ENCODE assay signal across 8 mouse cellular contexts in the genomic region with DNA sequence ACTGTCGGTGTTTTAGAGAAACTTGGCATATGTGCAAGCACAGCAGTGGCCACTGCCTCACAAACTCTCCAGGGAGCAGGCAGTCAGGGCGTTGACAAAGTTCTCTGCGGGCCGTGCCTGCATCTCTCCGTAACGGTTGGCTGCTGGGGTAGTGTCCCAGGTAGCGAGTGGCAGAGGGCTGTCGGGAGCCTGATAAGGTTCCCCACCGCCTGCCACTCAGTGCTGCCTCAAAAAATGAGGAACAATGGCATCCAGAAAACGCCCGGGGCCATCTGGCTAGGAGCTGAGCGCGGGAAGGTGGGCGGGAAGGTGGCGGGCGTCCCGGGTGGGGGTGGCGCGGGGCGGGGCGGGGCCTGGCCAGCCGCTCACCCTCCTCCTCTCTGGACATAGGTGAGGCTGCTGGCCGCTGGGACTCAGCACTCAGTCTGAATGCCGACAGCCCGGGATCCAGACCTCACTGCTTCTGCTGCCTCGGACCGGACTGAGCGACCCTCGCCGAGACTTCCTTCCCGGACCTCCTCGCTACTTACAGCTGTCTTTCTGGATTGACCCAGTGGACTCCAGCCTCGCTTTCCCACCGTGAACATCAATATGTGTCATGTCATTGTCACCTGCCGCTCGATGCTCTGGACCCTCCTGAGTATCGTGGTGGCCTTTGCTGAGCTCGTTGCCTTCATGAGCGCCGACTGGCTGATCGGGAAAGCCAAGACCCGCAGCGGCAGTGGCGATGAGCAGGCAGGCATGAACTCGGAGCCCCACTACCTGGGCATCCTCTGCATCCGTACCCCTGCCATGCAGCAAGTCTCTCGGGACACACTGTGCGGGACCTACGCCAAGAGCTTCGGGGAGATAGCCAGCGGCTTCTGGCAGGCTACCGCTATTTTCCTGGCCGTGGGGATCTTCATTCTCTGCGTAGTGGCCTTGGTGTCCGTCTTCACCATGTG.
DNase-seq lines count a peak whose midpoint lies in the region; ATAC-seq and TF ChIP-seq lines count a peak whose summit lies in the region.

No protein-coding gene starts in this region.

- TF ChIP-seq CTCF in lung, adult 2 months (IDR thresholded peaks at IDR 0.05; ENCODE audit: insufficient read depth, low read length): no peak

- no peaks in the 10 kb centered on the region for H3K36me3 ChIP-seq in forebrain, embryonic 15.5 days
- H3K36me3 ChIP-seq in hindbrain, embryonic 12.5 days: no peaks in the 10 kb centered on the region

- peak; percentile 31; the same call in 1 of the 2 replicates for ATAC-seq in forebrain, embryonic 15.5 days (replicated peaks)
- ATAC-seq in hindbrain, embryonic 12.5 days (ENCODE audit: low FRiP score): 0 out of 2 replicates have a peak, but pooled peaks have one; percentile 46

- H3K4me2 ChIP-seq in forebrain, embryonic 15.5 days (replicated peaks): peak overlapping the region; percentile 96
- H3K4me2 ChIP-seq in hindbrain, embryonic 12.5 days (replicated peaks): peak overlapping the region; percentile 95

- no peaks in the 10 kb centered on the region for H3K4me1 ChIP-seq in lung, adult 2 months (ENCODE audit: control insufficient read depth, insufficient read depth, low read length)
- peaks cover 34% of the 10 kb centered on the region for H3K4me1 ChIP-seq in forebrain, embryonic 15.5 days
- H3K4me1 ChIP-seq in hindbrain, embryonic 12.5 days: peaks cover 37% of the 10 kb centered on the region

- no peaks in the 10 kb centered on the region for H3K27me3 ChIP-seq in forebrain, embryonic 15.5 days
- peaks cover 31% of the 10 kb centered on the region for H3K27me3 ChIP-seq in hindbrain, embryonic 12.5 days

- peak; percentile 25 for DNase-seq in lung, adult 2 months
- DNase-seq in lung, postnatal 25 days (ENCODE audit: low spot score): no peak
- peak; percentile 65 to 73 for DNase-seq in cerebellum, adult 18-20 months
- DNase-seq in layer of hippocampus, postnatal 25 days (ENCODE audit: extremely low spot score in 1 of 2, low spot score in 1 of 2): peak; percentile 41
- DNase-seq in mesoderm, embryonic 11.5 days (ENCODE audit: low read depth, low spot score): peak; percentile 56
- DNase-seq in spleen, postnatal 4 days (ENCODE audit: low spot score in 2 of 2): peak; percentile 49 to 73

- 0 out of 2 replicates have a peak overlapping the region, but pooled peaks have one; percentile 0 for H3K27ac ChIP-seq in forebrain, embryonic 15.5 days (replicated peaks)
- H3K27ac ChIP-seq in hindbrain, embryonic 12.5 days: no peak overlapping the region

- TF ChIP-seq POLR2A in lung, adult 2 months (IDR thresholded peaks at IDR 0.05; ENCODE audit: borderline replicate concordance, extremely low read depth, low read depth, low read length): no peak

- no peaks in the 10 kb centered on the region for H3K9me3 ChIP-seq in forebrain, embryonic 15.5 days
- no peaks in the 10 kb centered on the region for H3K9me3 ChIP-seq in hindbrain, embryonic 12.5 days (replicated peaks)

- H3K9ac ChIP-seq in forebrain, embryonic 15.5 days (replicated peaks): peak overlapping the region; percentile 53
- peak overlapping the region; percentile 60 for H3K9ac ChIP-seq in hindbrain, embryonic 12.5 days

- H3K4me3 ChIP-seq in lung, adult 2 months (replicated peaks; ENCODE audit: extremely low read depth, low read depth, low read length): peak overlapping the region; percentile 22
- peak overlapping the region; percentile 51 for H3K4me3 ChIP-seq in forebrain, embryonic 15.5 days
- peak overlapping the region; percentile 48 for H3K4me3 ChIP-seq in hindbrain, embryonic 12.5 days

- 9% methylated on average over 55 of the region's 55 CpGs for WGBS in lung, adult 2 months
- whole genome bisulfite sequencing in forebrain, embryonic 15.5 days: 1% methylated on average over 55 of the region's 55 CpGs
- WGBS in hindbrain, embryonic 12.5 days: 3% methylated on average over 49 of the region's 55 CpGs
